Mouse (Mus musculus) neural tube, embryonic 14.5 days (tissue): Measurements from ENCODE around the gene Lrmda. TPM values are rescaled to one million over a fixed set of nuclear protein-coding genes. Genes with fewer than 3 reads are reported as not detected.

ENCODE experiments used
- ATAC-seq: fragments of 200-750 bp; cut with Nextera tagmentation; 2 replicates; pipeline ENCODE4 v1.8.0; 2017; ENCODE audit warnings: low read depth, mild to moderate bottlenecking, moderate TSS enrichment, moderate library complexity
- H3K27ac ChIP-seq: fragments of 300-500 bp; sonication (generic); 2 replicates; pipeline ENCODE4 v1.5.1; 2014; ENCODE audit warnings: low read depth, mild to moderate bottlenecking, control low read depth, low read length, moderate library complexity, mixed read lengths
- H3K27me3 ChIP-seq: fragments of 300-500 bp; sonication (generic); 2 replicates; pipeline ENCODE4 v1.6.1; 2014; ENCODE audit warnings: low read length; ENCODE audit not compliant: control insufficient read depth, insufficient read depth
- H3K36me3 ChIP-seq: fragments of 300-500 bp; sonication (generic); 2 replicates; pipeline ENCODE4 v1.6.1; 2014; ENCODE audit warnings: low read length, mixed read lengths; ENCODE audit not compliant: control insufficient read depth, insufficient read depth
- H3K4me1 ChIP-seq: fragments of 300-500 bp; sonication (generic); 2 replicates; pipeline ENCODE4 v1.6.1; 2014; ENCODE audit warnings: low read length; ENCODE audit not compliant: control insufficient read depth, insufficient read depth
- H3K4me2 ChIP-seq: fragments of 300-500 bp; sonication (generic); 2 replicates; pipeline ENCODE4 v1.6.1; 2014; ENCODE audit warnings: mild to moderate bottlenecking, low read depth, low read length, control low read depth
- H3K4me3 ChIP-seq: fragments of 300-500 bp; sonication (generic); 2 replicates; pipeline ENCODE4 v1.5.1; 2014; ENCODE audit warnings: low read depth, low read length, control low read depth, mixed read lengths
- H3K9ac ChIP-seq: fragments of 300-500 bp; sonication (generic); replicated peaks from 2 replicates; pipeline ENCODE4 v1.6.1; 2014; ENCODE audit warnings: low read depth, mild to moderate bottlenecking, control low read depth, low read length, mixed read lengths
- H3K9me3 ChIP-seq: fragments of 300-500 bp; sonication (generic); 2 replicates; pipeline ENCODE4 v1.6.1; 2016; ENCODE audit warnings: low read length; ENCODE audit not compliant: control insufficient read depth
- WGBS: fragments of 180-500 bp; shearing (Covaris S2); extraction: QIAGEN DNeasy Blood & Tissue Kit; methylation state at CpG from one replicate; pipeline ENCODE4 v1.1.7; 2014; 5-methylcytosine and 5-hydroxymethylcytosine counted together
- polyA plus RNA-seq: library from polyadenylated mRNA; unstranded; fragments of >200 nt; fragmentation: Nextera tagmentation; extraction: Ambion mirVana; gene quantifications from 2 replicates; pipeline ENCODE4 v1.2.1, GENCODE M21; 2014

The Lrmda gene
- polyA plus RNA-seq, 1 experiment from 2014 or later: 0.35 TPM

DNA sequence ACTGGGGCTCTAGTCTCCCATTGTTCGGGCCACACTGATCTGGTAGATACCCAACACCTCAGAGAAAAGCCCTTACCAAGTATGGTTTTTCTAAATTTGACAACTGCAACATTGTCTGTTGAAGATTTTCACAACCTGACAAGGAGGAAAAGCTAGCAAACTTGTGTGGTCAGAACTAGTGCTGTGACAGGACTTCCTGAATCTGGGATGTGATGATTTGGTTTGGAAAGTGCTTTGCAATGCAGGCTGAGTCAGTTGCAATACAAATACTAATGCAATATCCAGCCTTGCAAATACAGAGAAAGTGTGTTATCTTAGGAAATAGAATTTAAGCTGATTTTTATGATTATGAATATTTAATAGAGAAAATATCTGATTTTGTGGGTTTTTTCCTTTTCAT lies 357.6 kb downstream of the Lrmda start:
- WGBS: 93% methylated on average over 1 of the region's 1 CpGs
- Histone ChIP-seq H3K4me1 (no peaks in the 10 kb centered on the region), H3K9me3 (no peaks in the 10 kb centered on the region), H3K4me3 (no peak overlapping the region), H3K9ac (no peak overlapping the region), H3K4me2 (no peak overlapping the region), H3K27me3 (no peaks in the 10 kb centered on the region), H3K36me3 (no peaks in the 10 kb centered on the region), H3K27ac (no peak overlapping the region)
- no peak for ATAC-seq

GRCm38 (mm10) chr14:22382101-22382500 lies 362.6 kb downstream of the Lrmda start:
- no peak overlapping the region for H3K4me2 ChIP-seq
- no peak overlapping the region for H3K4me3 ChIP-seq
- H3K9ac ChIP-seq: no peak overlapping the region
- H3K9me3 ChIP-seq: no peaks in the 10 kb centered on the region
- H3K27ac ChIP-seq: no peak overlapping the region
- no peaks in the 10 kb centered on the region for H3K36me3 ChIP-seq
- no peaks in the 10 kb centered on the region for H3K4me1 ChIP-seq
- no peaks in the 10 kb centered on the region for H3K27me3 ChIP-seq
- ATAC-seq: no peak
- WGBS: 80% methylated on average over 4 of the region's 4 CpGs

GRCm38 (mm10) chr14:22393616-22394015 lies 374.1 kb downstream of the Lrmda start:
- Histone ChIP-seq H3K27ac (no peak overlapping the region), H3K9ac (no peak overlapping the region), H3K9me3 (no peaks in the 10 kb centered on the region), H3K27me3 (no peaks in the 10 kb centered on the region), H3K4me2 (no peak overlapping the region), H3K4me3 (no peak overlapping the region), H3K36me3 (no peaks in the 10 kb centered on the region), H3K4me1 (no peaks in the 10 kb centered on the region)
- no peak for ATAC-seq
- WGBS: 39% methylated on average over 10 of the region's 10 CpGs

DNA sequence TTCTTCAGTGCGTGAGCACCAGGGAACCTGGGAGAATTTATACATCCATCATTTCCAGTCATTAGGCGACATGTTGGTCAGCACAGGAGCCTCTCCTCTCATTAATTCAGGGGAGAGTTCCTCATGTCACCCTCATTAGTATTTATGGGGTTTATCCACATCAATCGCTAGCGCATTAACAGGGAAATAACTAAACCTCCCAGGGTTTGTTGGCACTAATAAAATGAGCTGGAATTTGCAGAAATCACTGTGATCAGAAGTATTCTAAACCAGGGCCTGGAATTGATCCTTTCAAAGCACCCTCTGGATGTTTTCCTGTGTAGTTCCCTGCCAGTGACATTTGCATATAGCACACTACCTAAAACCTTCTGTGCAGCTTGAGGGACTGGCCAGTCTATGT lies 382.9 kb downstream of the Lrmda start:
- Histone ChIP-seq H3K9me3 (no peaks in the 10 kb centered on the region), H3K27ac (no peak overlapping the region)
- no peak for ATAC-seq

GRCm38 (mm10) chr14:22406623-22407022 lies 387.1 kb downstream of the Lrmda start:
- H3K36me3 ChIP-seq: no peaks in the 10 kb centered on the region
- 81% methylated on average over 5 of the region's 5 CpGs for WGBS
- no peaks in the 10 kb centered on the region for H3K27me3 ChIP-seq

More for the DNA sequence above, 382.9 kb downstream of the Lrmda start:
- no peak overlapping the region for H3K9ac ChIP-seq
- H3K4me3 ChIP-seq: no peak overlapping the region
- H3K27me3 ChIP-seq: no peaks in the 10 kb centered on the region
- 26% methylated on average over 4 of the region's 4 CpGs for WGBS
- peaks cover 2% of the 10 kb centered on the region; the same call in 1 of the 2 replicates for H3K4me1 ChIP-seq
- H3K4me2 ChIP-seq: no peak overlapping the region
- H3K36me3 ChIP-seq: no peaks in the 10 kb centered on the region

GRCm38 (mm10) chr14:22410826-22411225 lies 391.3 kb downstream of the Lrmda start:
- Histone ChIP-seq H3K4me1 (peaks cover 2% of the 10 kb centered on the region; the same call in 1 of the 2 replicates), H3K27ac (no peak overlapping the region), H3K36me3 (no peaks in the 10 kb centered on the region), H3K27me3 (no peaks in the 10 kb centered on the region), H3K9ac (no peak overlapping the region), H3K9me3 (no peaks in the 10 kb centered on the region), H3K4me2 (no peak overlapping the region), H3K4me3 (no peak overlapping the region)
- 83% methylated on average over 1 of the region's 1 CpGs for WGBS
- no peak for ATAC-seq

More at GRCm38 (mm10) chr14:22406623-22407022, 387.1 kb downstream of the Lrmda start:
- Histone ChIP-seq H3K4me3 (no peak overlapping the region), H3K9ac (no peak overlapping the region), H3K9me3 (no peaks in the 10 kb centered on the region), H3K4me2 (no peak overlapping the region), H3K4me1 (peaks cover 2% of the 10 kb centered on the region; the same call in 1 of the 2 replicates), H3K27ac (no peak overlapping the region)
- no peak for ATAC-seq

GRCm38 (mm10) chr14:22413220-22413619 lies 393.7 kb downstream of the Lrmda start:
- Histone ChIP-seq H3K4me1 (no peaks in the 10 kb centered on the region), H3K27me3 (no peaks in the 10 kb centered on the region), H3K4me3 (no peak overlapping the region), H3K4me2 (no peak overlapping the region), H3K36me3 (no peaks in the 10 kb centered on the region), H3K27ac (no peak overlapping the region), H3K9ac (no peak overlapping the region), H3K9me3 (no peaks in the 10 kb centered on the region)
- no peak for ATAC-seq
- 78% methylated on average over 7 of the region's 7 CpGs for WGBS

GRCm38 (mm10) chr14:22417706-22418105 lies 398.2 kb downstream of the Lrmda start:
- WGBS: 93% methylated on average over 3 of the region's 3 CpGs
- ATAC-seq: no peak
- Histone ChIP-seq H3K27me3 (no peaks in the 10 kb centered on the region), H3K36me3 (no peaks in the 10 kb centered on the region), H3K9ac (no peak overlapping the region), H3K4me2 (no peak overlapping the region), H3K4me1 (no peaks in the 10 kb centered on the region), H3K4me3 (no peak overlapping the region), H3K9me3 (no peaks in the 10 kb centered on the region), H3K27ac (no peak overlapping the region)

DNA sequence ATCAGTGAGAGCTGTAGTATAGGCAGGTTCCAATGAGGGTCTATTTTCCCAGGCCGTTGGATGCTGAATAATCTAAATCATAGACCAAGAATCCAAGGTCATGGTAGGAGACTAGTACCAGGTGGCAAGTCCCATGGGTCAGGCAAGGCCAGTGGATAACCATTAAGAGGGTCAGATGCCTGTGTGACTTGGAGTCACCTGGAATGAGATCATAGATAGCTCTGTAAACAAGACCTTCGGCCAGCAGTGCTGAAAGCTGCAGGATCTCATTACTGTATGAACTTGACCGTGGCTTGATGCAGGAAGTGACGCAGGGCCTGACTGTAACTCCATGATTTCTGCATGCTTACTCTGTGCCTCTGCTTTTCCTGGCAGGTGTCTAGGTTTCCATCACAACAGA lies 402.2 kb downstream of the Lrmda start:
- H3K9me3 ChIP-seq: no peaks in the 10 kb centered on the region
- no peak overlapping the region for H3K4me3 ChIP-seq
- H3K27me3 ChIP-seq: no peaks in the 10 kb centered on the region
- H3K9ac ChIP-seq: no peak overlapping the region
- H3K4me2 ChIP-seq: no peak overlapping the region
- no peaks in the 10 kb centered on the region for H3K36me3 ChIP-seq
- no peak overlapping the region for H3K27ac ChIP-seq
- H3K4me1 ChIP-seq: no peaks in the 10 kb centered on the region
- no peak for ATAC-seq
- 89% methylated on average over 4 of the region's 4 CpGs for WGBS
